Mouse (Mus musculus) MEL (cell line): Measurements from ENCODE around the gene Ckmt1. TPM values are rescaled to one million over a fixed set of nuclear protein-coding genes. Genes with fewer than 3 reads are reported as not detected.

Experiments used
- DNase-seq: peaks from one replicate; pipeline ENCODE4 v3.0.0; 2011; ENCODE audit warnings: low read depth, low spot score
- H3K27ac ChIP-seq: 2 replicates; pipeline ENCODE4 v1.5.1; 2012; ENCODE audit warnings: low read depth, mild to moderate bottlenecking, control low read depth, low read length, moderate library complexity; ENCODE audit not compliant: control insufficient read depth
- H3K27me3 ChIP-seq, 2 experiments: fragments of 150-350 bp in 1 of 2; sonication (generic) in 1 of 2; 2 replicates each; pipeline ENCODE4 v1.6.1; 2012; ENCODE audit warnings: low read length in 2 of 2, mild to moderate bottlenecking in 2 of 2, improper control_type of control experiment in 1 of 2, moderate library complexity in 1 of 2; ENCODE audit not compliant: insufficient read depth in 2 of 2, control insufficient read depth in 1 of 2
- H3K36me3 ChIP-seq, 2 experiments: 2 replicates each; pipeline ENCODE4 v1.6.1; 2012 to 2014; ENCODE audit warnings: low read length in 2 of 2, improper control_type of control experiment in 1 of 2, inconsistent platforms in 1 of 2, mild to moderate bottlenecking in 1 of 2; ENCODE audit not compliant: insufficient read depth in 2 of 2, control insufficient read depth in 1 of 2
- H3K4me1 ChIP-seq, 2 experiments: fragments of 150-350 bp in 1 of 2; sonication (generic) in 1 of 2; 2 replicates each; pipeline ENCODE4 v1.6.1; 2012; ENCODE audit warnings: low read length in 2 of 2, improper control_type of control experiment in 1 of 2, mild to moderate bottlenecking in 1 of 2; ENCODE audit not compliant: insufficient read depth in 2 of 2, control insufficient read depth in 1 of 2
- H3K4me3 ChIP-seq, 2 experiments: fragments of 150-350 bp in 1 of 2; sonication (generic) in 1 of 2; 2 replicates each; pipeline ENCODE4 v1.5.1; 2012; ENCODE audit warnings: low read depth in 2 of 2, low read length in 2 of 2, mild to moderate bottlenecking in 2 of 2, moderate library complexity in 2 of 2, control low read depth in 1 of 2, improper control_type of control experiment in 1 of 2; ENCODE audit not compliant: control insufficient read depth in 1 of 2, insufficient read depth in 1 of 2
- H3K79me2 ChIP-seq: 2 replicates; pipeline ENCODE4 v1.6.1; 2012; ENCODE audit warnings: mild to moderate bottlenecking, low read length, moderate library complexity; ENCODE audit not compliant: control insufficient read depth, poor library complexity, insufficient read depth
- H3K9ac ChIP-seq: 2 replicates; pipeline ENCODE4 v1.6.1; 2012; ENCODE audit warnings: low read depth, mild to moderate bottlenecking, control low read depth, low read length, moderate library complexity; ENCODE audit not compliant: control insufficient read depth, poor library complexity, severe bottlenecking
- H3K9me3 ChIP-seq: fragments of 150-350 bp; sonication (generic); replicated peaks from 2 replicates; pipeline ENCODE4 v1.6.1; 2012; ENCODE audit warnings: mild to moderate bottlenecking, low read length, improper control_type of control experiment, moderate library complexity; ENCODE audit not compliant: insufficient read depth
- CHD1 ChIP-seq: IDR thresholded peaks from 2 replicates; pipeline ENCODE4 v1.6.1; 2012; ENCODE audit warnings: low read depth, mild to moderate bottlenecking, inconsistent platforms, low read length, improper control_type of control experiment
- CTCF ChIP-seq, 3 experiments: IDR thresholded peaks in 2 of 3; conservative IDR thresholded peaks in 1 of 3; 2 replicates each; pipeline ENCODE4 v1.5.1; 2011 to 2012; ENCODE audit warnings: low read length in 3 of 3, low read depth in 2 of 3, mild to moderate bottlenecking in 2 of 3, improper control_type of control experiment in 1 of 3, inconsistent platforms in 1 of 3, mixed read lengths in 1 of 3, moderate library complexity in 1 of 3; ENCODE audit not compliant: control insufficient read depth in 1 of 3, insufficient read depth in 1 of 3, poor library complexity in 1 of 3, severe bottlenecking in 1 of 3
- ELF1 ChIP-seq: IDR thresholded peaks from 2 replicates; pipeline ENCODE4 v1.6.1; 2014; ENCODE audit warnings: low read depth, mild to moderate bottlenecking, inconsistent platforms, low read length, improper control_type of control experiment, moderate library complexity
- ETS1 ChIP-seq: IDR thresholded peaks from 2 replicates; pipeline ENCODE4 v1.6.1; 2012; ENCODE audit warnings: low read depth, mild to moderate bottlenecking, inconsistent platforms, low read length, improper control_type of control experiment, moderate library complexity
- JUND ChIP-seq: IDR thresholded peaks from 2 replicates; pipeline ENCODE4 v1.6.1; 2011; ENCODE audit warnings: low read depth, mild to moderate bottlenecking, improper control_type of control experiment, low read length
- KAT2A ChIP-seq: conservative IDR thresholded peaks from 2 replicates; pipeline ENCODE4 v1.6.1; 2012; ENCODE audit warnings: low read depth, low read length, improper control_type of control experiment, inconsistent platforms
- MAFK ChIP-seq: IDR thresholded peaks from 2 replicates; pipeline ENCODE4 v1.6.1; 2011; ENCODE audit warnings: low read depth, mild to moderate bottlenecking, low read length, improper control_type of control experiment, borderline replicate concordance
- MAX ChIP-seq: IDR thresholded peaks from 2 replicates; pipeline ENCODE4 v1.6.1; 2011; ENCODE audit warnings: low read length, improper control_type of control experiment
- MXI1 ChIP-seq: IDR thresholded peaks from 2 replicates; pipeline ENCODE4 v1.6.1; 2011; ENCODE audit warnings: mild to moderate bottlenecking, low read depth, low read length, improper control_type of control experiment
- MYC ChIP-seq: IDR thresholded peaks from 2 replicates; pipeline ENCODE4 v1.6.1; 2011; ENCODE audit warnings: low read depth, mild to moderate bottlenecking, low read length, improper control_type of control experiment, moderate library complexity
- NELFE ChIP-seq: IDR thresholded peaks from 2 replicates; pipeline ENCODE4 v1.6.1; 2011; ENCODE audit warnings: low read depth, low read length, improper control_type of control experiment
- NRF1 ChIP-seq: IDR thresholded peaks from 2 replicates; pipeline ENCODE4 v1.6.1; 2014; ENCODE audit warnings: low read depth, mild to moderate bottlenecking, inconsistent platforms, low read length, improper control_type of control experiment, moderate library complexity; ENCODE audit not compliant: poor library complexity, insufficient read depth, severe bottlenecking
- POLR2A ChIP-seq, 2 experiments: IDR thresholded peaks; 2 replicates each; pipeline ENCODE4 v1.6.1; 2011 to 2012; ENCODE audit warnings: low read length in 2 of 2, mild to moderate bottlenecking in 2 of 2, control low read depth in 1 of 2, improper control_type of control experiment in 1 of 2, low read depth in 1 of 2, moderate library complexity in 1 of 2; ENCODE audit not compliant: control insufficient read depth in 1 of 2, insufficient read depth in 1 of 2, poor library complexity in 1 of 2
- POLR2AphosphoS2 ChIP-seq: IDR thresholded peaks from 2 replicates; pipeline ENCODE4 v1.6.1; 2011; ENCODE audit warnings: low read length, improper control_type of control experiment
- POLR2AphosphoS5 ChIP-seq: IDR thresholded peaks from 2 replicates; pipeline ENCODE4 v1.6.1; 2012; ENCODE audit warnings: low read depth, borderline replicate concordance, mild to moderate bottlenecking, inconsistent platforms, low read length, moderate library complexity, mixed read lengths
- RAD21 ChIP-seq: IDR thresholded peaks from 2 replicates; pipeline ENCODE4 v1.6.1; 2011; ENCODE audit warnings: mild to moderate bottlenecking, low read depth, low read length, improper control_type of control experiment
- SMC3 ChIP-seq: IDR thresholded peaks from 2 replicates; pipeline ENCODE4 v1.6.1; 2011; ENCODE audit warnings: low read depth, low read length, improper control_type of control experiment
- TAL1 ChIP-seq: IDR thresholded peaks from 2 replicates; pipeline ENCODE4 v1.6.1; 2012; ENCODE audit warnings: mild to moderate bottlenecking, inconsistent platforms, low read length, moderate library complexity, mixed read lengths
- UBTF ChIP-seq: IDR thresholded peaks from 2 replicates; pipeline ENCODE4 v1.6.1; 2012; ENCODE audit warnings: low read depth, mild to moderate bottlenecking, inconsistent platforms, low read length, improper control_type of control experiment, moderate library complexity, borderline replicate concordance; ENCODE audit not compliant: insufficient read depth
- USF1 ChIP-seq: IDR thresholded peaks from 2 replicates; pipeline ENCODE4 v1.6.1; 2014; ENCODE audit warnings: low read depth, mild to moderate bottlenecking, inconsistent platforms, low read length, improper control_type of control experiment, moderate library complexity
- USF2 ChIP-seq, 2 experiments: IDR thresholded peaks; 2 replicates each; pipeline ENCODE4 v1.6.1; 2011 to 2012; ENCODE audit warnings: improper control_type of control experiment in 2 of 2, low read length in 2 of 2, borderline replicate concordance in 1 of 2, inconsistent platforms in 1 of 2, low read depth in 1 of 2, mild to moderate bottlenecking in 1 of 2; ENCODE audit not compliant: insufficient read depth in 1 of 2
- ZC3H11A ChIP-seq: IDR thresholded peaks from 2 replicates; pipeline ENCODE4 v1.6.1; 2012; ENCODE audit warnings: low read depth, mild to moderate bottlenecking, inconsistent platforms, low read length, improper control_type of control experiment
- ZKSCAN1 ChIP-seq: IDR thresholded peaks from 2 replicates; pipeline ENCODE4 v1.6.1; 2012; ENCODE audit warnings: low read depth, mild to moderate bottlenecking, inconsistent platforms, low read length, improper control_type of control experiment, moderate library complexity
- ZMIZ1 ChIP-seq: IDR thresholded peaks from 2 replicates; pipeline ENCODE4 v1.6.1; 2012; ENCODE audit warnings: low read depth, mild to moderate bottlenecking, inconsistent platforms, low read length, improper control_type of control experiment, moderate library complexity
- ZNF384 ChIP-seq: IDR thresholded peaks from 2 replicates; pipeline ENCODE4 v1.6.1; 2012; ENCODE audit warnings: low read depth, mild to moderate bottlenecking, inconsistent platforms, low read length, improper control_type of control experiment
- polyA plus RNA-seq, 2 experiments: library from polyadenylated mRNA; stranded (reverse) in 1 of 2; unstranded in 1 of 2; fragments of >175 nt in 1 of 2; fragments of >200 nt in 1 of 2; gene quantifications; 2 replicates each; pipeline versions ENCODE4 v1.2.1 to v1.2.4; 2012; ENCODE audit warnings: low replicate concordance in 2 of 2, low read depth in 1 of 2; ENCODE audit not compliant: insufficient read length in 2 of 2, insufficient read depth in 1 of 2, missing spikeins in 1 of 2
- total RNA-seq: library from RNA; depleted of rRNA; stranded (reverse); fragments of 300-350 nt; gene quantifications from 2 replicates; pipeline ENCODE4 v1.2.3, GENCODE M21; 2012

Gene Ckmt1
- total and polyA plus RNA-seq, 3 experiments, result not detected

GRCm38 (mm10) chr2:121339057-121339456 lies 18.5 kb upstream of the Ckmt1 start:
- DNase-seq, result peak; percentile 67
- no peaks in the 10 kb centered on the region for H3K27me3 ChIP-seq
- H3K79me2 ChIP-seq, result no peaks in the 10 kb centered on the region
- H3K9me3 ChIP-seq, result no peaks in the 10 kb centered on the region
- H3K4me3 ChIP-seq, result no peak overlapping the region
- TF ChIP-seq ZC3H11A, result peak; percentile 32; the same call in 1 of the 2 replicates
- TF ChIP-seq ZKSCAN1, result no peak
- TF ChIP-seq CTCF (IDR thresholded peaks at IDR 0.05 in 2 of 3, conservative IDR thresholded peaks at IDR 0.05 in 1 of 3; ENCODE audit: control insufficient read depth in 1 of 3, insufficient read depth in 1 of 3, low read depth in 2 of 3, low read length in 3 of 3, poor library complexity in 1 of 3, severe bottlenecking in 1 of 3), result peak; percentile 10 to 69 (median 47); a peak in 4 of 6 replicates
- TF ChIP-seq RAD21, result peak; percentile 75
- no peak for TF ChIP-seq NRF1
- peak; percentile 64 for TF ChIP-seq SMC3
- TF ChIP-seq ETS1, result no peak
- TF ChIP-seq UBTF, result no peak
- H3K9ac ChIP-seq, result no peak overlapping the region
- H3K36me3 ChIP-seq, result no peaks in the 10 kb centered on the region; a peak in 1 of 4 replicates
- no peaks in the 10 kb centered on the region for H3K4me1 ChIP-seq
- H3K27ac ChIP-seq, result no peak overlapping the region

- no peak overlapping the region for H3K27ac ChIP-seq
- TF ChIP-seq TAL1 (no peak), UBTF (no peak), JUND (no peak), ETS1 (no peak), SMC3 (no peak), POLR2AphosphoS5 (no peak), MXI1 (no peak), CHD1 (no peak)
- TF ChIP-seq, all 39 proteins: peak for 0
- DNase-seq, result no peak
- Histone ChIP-seq H3K9ac (no peak overlapping the region), H3K4me1 (peaks cover 0 to 4% of the 10 kb centered on the region in 2 experiments; a peak in 2 of 4 replicates), H3K27me3 (0 out of 4 replicates have a peak, but pooled peaks cover 0 to 2% of the 10 kb centered on the region in 2 experiments), H3K36me3 (no peaks in the 10 kb centered on the region; a peak in 1 of 4 replicates), H3K9me3 (no peaks in the 10 kb centered on the region), H3K79me2 (no peaks in the 10 kb centered on the region; the same call in 1 of the 2 replicates), H3K4me3 (no peak overlapping the region)
These were observed 4.4 kb upstream of the Ckmt1 start for GRCm38 (mm10) chr2:121353156-121353555.

- Histone ChIP-seq H3K79me2 (no peaks in the 10 kb centered on the region; the same call in 1 of the 2 replicates), H3K4me3 (peak overlapping the region; percentile 82 to 94), H3K27me3 (peaks cover 0 to 2% of the 10 kb centered on the region in 2 experiments; a peak in 1 of 4 replicates), H3K27ac (no peak overlapping the region), H3K4me1 (peaks cover 0 to 4% of the 10 kb centered on the region in 2 experiments; a peak in 2 of 4 replicates), H3K9me3 (no peaks in the 10 kb centered on the region), H3K9ac (peak overlapping the region; percentile 76), H3K36me3 (no peaks in the 10 kb centered on the region; a peak in 1 of 4 replicates)
- DNase-seq, result no peak
- TF ChIP-seq ZNF384 (no peak), MYC (no peak), POLR2AphosphoS5 (no peak), ZC3H11A (no peak), ZMIZ1 (no peak), POLR2AphosphoS2 (no peak), MAFK (no peak), MAX (no peak), USF2 (IDR thresholded peaks at IDR 0.05; ENCODE audit: borderline replicate concordance in 1 of 2, insufficient read depth in 1 of 2, low read depth in 1 of 2, low read length in 2 of 2) (no peak), NRF1 (no peak), ELF1 (no peak), NELFE (no peak), POLR2A (IDR thresholded peaks at IDR 0.05; ENCODE audit: control insufficient read depth in 1 of 2, insufficient read depth in 1 of 2, low read depth in 1 of 2, low read length in 2 of 2, poor library complexity in 1 of 2) (no peak), KAT2A (no peak), USF1 (no peak), ETS1 (no peak)
These were observed 3.1 kb upstream of the Ckmt1 start for GRCm38 (mm10) chr2:121354378-121354777.
